Mouse (Mus musculus) gastrocnemius, postnatal 25 days (tissue): ENCODE measurements around the gene Klhl13. TPM values are rescaled to one million over a fixed set of nuclear protein-coding genes. Genes with fewer than 3 reads are reported as not detected.

Experiments
- DNase-seq: peaks from one replicate; pipeline ENCODE4 v3.0.0; 2022
- long read RNA-seq, 2 experiments: library from polyadenylated mRNA; stranded (forward); transcript quantifications; one replicate each; pipeline ENCODE4 v2.0.0; 2021
- total RNA-seq, 2 experiments: library from RNA; stranded (reverse); gene quantifications; 1 replicate in 1 of 2; 2 replicates in 1 of 2; pipeline ENCODE4 v1.2.3; 2021

The Klhl13 gene
- 1 to 10 TPM; 8.7 to 9.4 TPM for total RNA-seq
- long read RNA-seq, experiment 1, partial matches to known transcripts = 0 of 3 reads
- long read RNA-seq, experiment 1, other reads (novel, unspliced or antisense) = 1 of 3 reads
- long read RNA-seq, experiment 2, partial matches to known transcripts = 1 of 7 reads
- long read RNA-seq, experiment 2, other reads (novel, unspliced or antisense) = 5 of 7 reads

- peak; percentile 74 for DNase-seq
Observed at GRCm38 (mm10) chrX:23364514-23365381, at the start of gene Klhl13. TSS of gene Klhl13 (minus strand) at chrX:23365082.

GRCm38 (mm10) chrX:23409296-23410149 lies 44.6 kb upstream of the Klhl13 start:
- no peak for DNase-seq

GRCm38 (mm10) chrX:23388716-23389115 lies 23.8 kb upstream of the Klhl13 start:
- no peak for DNase-seq

GRCm38 (mm10) chrX:23363441-23363840 lies 1.4 kb downstream of the Klhl13 start:
- DNase-seq = no peak

- no peak for DNase-seq
Observed at GRCm38 (mm10) chrX:23360446-23360845, 4.4 kb downstream of the Klhl13 start.

- DNase-seq = no peak
Observed at GRCm38 (mm10) chrX:23350083-23350482, 14.8 kb downstream of the Klhl13 start.

GRCm38 (mm10) chrX:23328116-23328515 lies 36.8 kb downstream of the Klhl13 start:
- DNase-seq = no peak

GRCm38 (mm10) chrX:23318857-23319256 lies 46.0 kb downstream of the Klhl13 start:
- no peak for DNase-seq

GRCm38 (mm10) chrX:23295952-23296598 lies 68.8 kb downstream of the Klhl13 start:
- peak; percentile 6 for DNase-seq

GRCm38 (mm10) chrX:23285442-23285817 lies 79.5 kb downstream of the Klhl13 start:
- DNase-seq = no peak

GRCm38 (mm10) chrX:23284530-23285441 lies 80.1 kb downstream of the Klhl13 start:
- no peak for DNase-seq

GRCm38 (mm10) chrX:23267601-23268000 lies 97.3 kb downstream of the Klhl13 start:
- no peak for DNase-seq

- DNase-seq = no peak
Observed at GRCm38 (mm10) chrX:23248752-23249151, 116.1 kb downstream of the Klhl13 start.
